Mouse (Mus musculus): ENCODE data around the gene Golga5.

The Golga5 gene

GRCm38 (mm10) chr12:102505949-102506348, 37.0 kb downstream of the Golga5 start:
- no peak for DNase-seq (ENCODE audit: low read depth in 1 of 2, low spot score in 2 of 2)

- no peak for DNase-seq (ENCODE audit: low read depth in 1 of 2, low spot score in 2 of 2)
These were observed 42.4 kb downstream of the Golga5 start for GRCm38 (mm10) chr12:102511363-102511762.

- DNase-seq (ENCODE audit: low read depth in 1 of 2, low spot score in 2 of 2) = no peak
These were observed 45.2 kb downstream of the Golga5 start for GRCm38 (mm10) chr12:102514151-102514550.

- DNase-seq (ENCODE audit: low read depth in 1 of 2, low spot score in 2 of 2) = no peak
These were observed 45.8 kb downstream of the Golga5 start for GRCm38 (mm10) chr12:102514751-102515150.

- DNase-seq (ENCODE audit: low read depth in 1 of 2, low spot score in 2 of 2) = no peak
These were observed 47.2 kb downstream of the Golga5 start for GRCm38 (mm10) chr12:102516151-102516550.

- no peak for DNase-seq (ENCODE audit: low read depth in 1 of 2, low spot score in 2 of 2)
These were observed 48.7 kb downstream of the Golga5 start for GRCm38 (mm10) chr12:102517647-102518046.

- no peak for DNase-seq (ENCODE audit: low read depth in 1 of 2, low spot score in 2 of 2)
These were observed 51.2 kb downstream of the Golga5 start for GRCm38 (mm10) chr12:102519929-102520720.

GRCm38 (mm10) chr12:102521777-102522319, 52.9 kb downstream of the Golga5 start:
- DNase-seq (ENCODE audit: low read depth in 1 of 2, low spot score in 2 of 2) = no peak

GRCm38 (mm10) chr12:102524216-102524615, 55.3 kb downstream of the Golga5 start:
- no peak for DNase-seq (ENCODE audit: low read depth in 1 of 2, low spot score in 2 of 2)

GRCm38 (mm10) chr12:102524760-102525159, 55.8 kb downstream of the Golga5 start:
- no peak for DNase-seq (ENCODE audit: low read depth in 1 of 2, low spot score in 2 of 2)

- no peak for DNase-seq (ENCODE audit: low read depth in 1 of 2, low spot score in 2 of 2)
These were observed 59.1 kb downstream of the Golga5 start for GRCm38 (mm10) chr12:102527989-102528388.

GRCm38 (mm10) chr12:102535796-102536195, 66.9 kb downstream of the Golga5 start:
- DNase-seq (ENCODE audit: low read depth in 1 of 2, low spot score in 2 of 2) = no peak

GRCm38 (mm10) chr12:102540278-102540677, 71.3 kb downstream of the Golga5 start:
- DNase-seq (ENCODE audit: low read depth in 1 of 2, low spot score in 2 of 2) = no peak

GRCm38 (mm10) chr12:102541168-102541567, 72.2 kb downstream of the Golga5 start:
- DNase-seq (ENCODE audit: low read depth in 1 of 2, low spot score in 2 of 2) = no peak

GRCm38 (mm10) chr12:102545122-102545521, 76.2 kb downstream of the Golga5 start:
- DNase-seq (ENCODE audit: low read depth in 1 of 2, low spot score in 2 of 2) = no peak

Data from monocyte, adult 2 months (primary cell).